Mouse (Mus musculus) megakaryocyte, embryonic 14.5 days (primary cell): ENCODE measurements around the gene Btnl1. TPM values are rescaled to one million over a fixed set of nuclear protein-coding genes. Genes with fewer than 3 reads are reported as not detected.

Experiments
- H3K27me3 ChIP-seq: replicated peaks from 2 replicates; pipeline ENCODE3; 2012; ENCODE audit warnings: inconsistent platforms
- H3K36me3 ChIP-seq: replicated peaks from 2 replicates; pipeline ENCODE3; 2012; ENCODE audit warnings: low read length, inconsistent platforms, mixed read lengths
- H3K4me1 ChIP-seq: 2 replicates; pipeline ENCODE4 v1.6.1; 2012; ENCODE audit warnings: inconsistent platforms
- H3K4me3 ChIP-seq: replicated peaks from 2 replicates; pipeline ENCODE3; 2012; ENCODE audit warnings: moderate library complexity, mild to moderate bottlenecking, inconsistent platforms
- H3K9me3 ChIP-seq: 2 replicates; pipeline ENCODE4 v1.6.1; 2012; ENCODE audit warnings: inconsistent platforms
- FLI1 ChIP-seq: IDR thresholded peaks from 2 replicates; pipeline ENCODE4 v1.6.1; 2012; ENCODE audit warnings: low read length, inconsistent platforms, mixed read lengths
- GATA1 ChIP-seq: IDR thresholded peaks from 3 replicates; pipeline ENCODE4 v1.6.1; 2012; ENCODE audit warnings: mixed read lengths, low read length, inconsistent platforms, borderline replicate concordance
- polyA plus RNA-seq: library from polyadenylated mRNA; stranded (reverse); fragments of >175 nt; gene quantifications from 2 replicates; pipeline ENCODE4 v1.2.3, GENCODE M21; 2012; ENCODE audit warnings: low replicate concordance; ENCODE audit not compliant: insufficient read depth

Gene Btnl1
- not detected in 2 replicates for polyA plus RNA-seq

GRCm38 (mm10) chr17:34376847-34377246, at the start of gene Btnl1:
TSS of gene Btnl1 (plus strand) at chr17:34377132.
- Histone ChIP-seq H3K9me3 (0 out of 2 replicates have a peak, but pooled peaks cover 3% of the 10 kb centered on the region), H3K36me3 (no peaks in the 10 kb centered on the region), H3K27me3 (peaks cover 38% of the 10 kb centered on the region), H3K4me3 (no peak within 1 kb of the TSS), H3K4me1 (peaks cover 3% of the 10 kb centered on the region; the same call in 1 of the 2 replicates)
- TF ChIP-seq FLI1 (no peak), GATA1 (no peak)

DNA sequence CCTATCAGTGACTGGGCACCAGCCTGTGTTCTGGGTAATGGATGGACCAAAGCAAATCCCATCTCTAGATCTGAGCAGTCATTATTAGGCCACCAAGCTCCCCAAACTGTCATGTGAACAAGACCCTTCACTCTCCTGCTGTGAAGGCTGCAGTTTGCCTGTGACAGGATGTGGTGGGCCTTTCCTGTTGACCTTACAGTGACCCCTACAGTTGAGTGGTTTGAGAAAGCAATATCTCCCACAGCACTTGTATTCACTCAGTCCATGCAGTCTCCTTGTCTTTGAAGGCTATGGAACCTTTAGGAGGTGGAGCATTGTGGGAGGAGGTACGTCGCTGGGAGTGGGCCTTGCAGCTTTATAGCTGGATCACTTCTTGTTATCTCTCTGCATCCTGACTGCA, 47.1 kb upstream of the Btnl1 start:
- Histone ChIP-seq H3K36me3 (no peaks in the 10 kb centered on the region), H3K4me1 (peaks cover 6% of the 10 kb centered on the region), H3K9me3 (peaks cover 19% of the 10 kb centered on the region), H3K4me3 (no peak overlapping the region), H3K27me3 (peaks cover 7% of the 10 kb centered on the region)
- no peak for TF ChIP-seq GATA1
- no peak for TF ChIP-seq FLI1

DNA sequence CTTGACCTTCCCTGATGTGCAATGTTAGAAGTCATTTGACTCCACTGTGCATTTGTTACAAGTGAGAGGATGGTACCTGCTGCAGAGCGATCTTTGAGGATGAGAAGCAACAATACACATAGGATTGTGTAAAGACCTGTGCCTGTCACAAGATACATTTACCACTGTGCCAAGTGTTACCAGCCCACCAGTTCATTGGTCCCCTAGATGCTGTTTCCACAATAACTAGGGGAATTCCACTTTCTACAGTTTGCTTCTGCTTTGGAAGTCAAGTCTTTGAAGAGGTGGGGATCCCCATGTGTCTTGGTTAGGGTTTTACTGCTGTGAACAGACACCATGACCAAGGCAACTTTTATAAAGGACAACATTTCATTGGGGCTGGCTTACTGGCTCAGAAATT, 45.7 kb upstream of the Btnl1 start:
- TF ChIP-seq FLI1 (no peak), GATA1 (no peak)
- Histone ChIP-seq H3K27me3 (peaks cover 15% of the 10 kb centered on the region), H3K36me3 (no peaks in the 10 kb centered on the region), H3K9me3 (peaks cover 19% of the 10 kb centered on the region), H3K4me3 (no peak overlapping the region), H3K4me1 (peaks cover 8% of the 10 kb centered on the region)

- TF ChIP-seq GATA1 (no peak), FLI1 (no peak)
- Histone ChIP-seq H3K4me1 (peaks cover 28% of the 10 kb centered on the region), H3K27me3 (peaks cover 25% of the 10 kb centered on the region), H3K36me3 (no peaks in the 10 kb centered on the region), H3K9me3 (no peaks in the 10 kb centered on the region), H3K4me3 (no peak overlapping the region)
Measured at GRCm38 (mm10) chr17:34340619-34341402, 36.1 kb upstream of the Btnl1 start.

GRCm38 (mm10) chr17:34344882-34345281, 32.0 kb upstream of the Btnl1 start:
- peaks cover 13% of the 10 kb centered on the region for H3K27me3 ChIP-seq
- H3K9me3 ChIP-seq: no peaks in the 10 kb centered on the region
- TF ChIP-seq GATA1: no peak
- no peak for TF ChIP-seq FLI1
- H3K4me3 ChIP-seq: no peak overlapping the region
- H3K36me3 ChIP-seq: no peaks in the 10 kb centered on the region
- H3K4me1 ChIP-seq: peaks cover 51% of the 10 kb centered on the region

GRCm38 (mm10) chr17:34345486-34345885, 31.4 kb upstream of the Btnl1 start:
- Histone ChIP-seq H3K36me3 (no peaks in the 10 kb centered on the region), H3K4me3 (no peak overlapping the region), H3K9me3 (no peaks in the 10 kb centered on the region), H3K27me3 (peaks cover 15% of the 10 kb centered on the region), H3K4me1 (peaks cover 51% of the 10 kb centered on the region)
- TF ChIP-seq FLI1 (no peak), GATA1 (no peak)

- Histone ChIP-seq H3K27me3 (peaks cover 17% of the 10 kb centered on the region), H3K36me3 (no peaks in the 10 kb centered on the region)
Measured at GRCm38 (mm10) chr17:34346041-34346440, 30.9 kb upstream of the Btnl1 start.

DNA sequence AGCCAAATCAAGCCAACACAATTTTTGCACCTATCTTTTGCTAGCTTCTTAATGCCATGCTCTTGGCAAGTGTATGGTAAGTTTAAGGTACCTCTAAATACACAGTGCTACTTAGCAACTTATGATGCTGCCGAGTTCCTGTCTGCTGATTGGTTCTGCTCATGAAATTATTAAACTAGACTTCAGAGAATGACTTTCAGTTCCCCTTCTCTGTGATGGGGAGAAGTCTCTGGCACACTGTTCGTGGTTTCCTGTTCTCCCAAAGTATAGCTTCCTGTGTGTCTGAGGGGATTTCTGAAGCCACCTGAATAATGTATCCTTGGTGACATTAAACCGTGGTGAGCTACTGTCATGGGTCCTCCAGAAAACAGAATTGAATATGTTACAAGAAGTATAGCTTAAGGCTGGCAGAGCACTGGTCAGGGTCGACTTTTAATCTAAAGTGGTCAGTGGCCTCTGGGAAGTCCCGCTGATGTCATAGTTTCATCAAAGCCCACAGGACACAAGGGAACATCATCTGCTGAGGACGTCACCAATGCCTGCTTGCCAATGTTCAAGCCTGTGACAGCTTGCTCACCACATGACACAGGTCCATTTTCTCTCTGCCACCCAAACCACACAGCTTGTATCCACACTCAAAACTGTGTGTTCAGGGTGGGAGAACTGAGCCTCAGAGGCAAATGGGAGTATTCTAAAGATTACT, 29.2 kb upstream of the Btnl1 start:
- H3K4me1 ChIP-seq: peaks cover 34% of the 10 kb centered on the region
- H3K4me3 ChIP-seq: peak overlapping the region; percentile 73
- peaks cover 22% of the 10 kb centered on the region for H3K27me3 ChIP-seq
- H3K9me3 ChIP-seq: peaks cover 8% of the 10 kb centered on the region
- no peak for TF ChIP-seq FLI1
- TF ChIP-seq GATA1: no peak
- no peaks in the 10 kb centered on the region for H3K36me3 ChIP-seq

More at GRCm38 (mm10) chr17:34346041-34346440, 30.9 kb upstream of the Btnl1 start:
- Histone ChIP-seq H3K9me3 (no peaks in the 10 kb centered on the region), H3K4me3 (peak overlapping the region; percentile 18), H3K4me1 (peaks cover 46% of the 10 kb centered on the region)
- TF ChIP-seq GATA1: no peak
- TF ChIP-seq FLI1: no peak

- Histone ChIP-seq H3K27me3 (peaks cover 20% of the 10 kb centered on the region), H3K4me1 (peaks cover 39% of the 10 kb centered on the region), H3K4me3 (no peak overlapping the region), H3K9me3 (peaks cover 8% of the 10 kb centered on the region), H3K36me3 (no peaks in the 10 kb centered on the region)
- TF ChIP-seq GATA1: no peak
- TF ChIP-seq FLI1: no peak
Measured at GRCm38 (mm10) chr17:34349429-34349828, 27.5 kb upstream of the Btnl1 start.

- TF ChIP-seq FLI1 (no peak), GATA1 (no peak)
- Histone ChIP-seq H3K4me3 (no peak within 1 kb of the TSS), H3K4me1 (peaks cover 17% of the 10 kb centered on the region), H3K27me3 (peaks cover 31% of the 10 kb centered on the region), H3K36me3 (no peaks in the 10 kb centered on the region), H3K9me3 (peaks cover 8% of the 10 kb centered on the region)
Measured at GRCm38 (mm10) chr17:34354539-34354938, 22.4 kb upstream of the Btnl1 start, which contains the start of gene Btnl2. TSS of gene Btnl2 (plus strand) at chr17:34354822.
